Mouse (Mus musculus) heart, embryonic 11.5 days (tissue): Measurements from ENCODE around the gene Irf8. TPM values are rescaled to one million over a fixed set of nuclear protein-coding genes. Genes with fewer than 3 reads are reported as not detected.

Source experiments
- ATAC-seq: fragments of 200-750 bp; cut with Nextera tagmentation; replicated peaks from 2 replicates; pipeline ENCODE4 v1.8.0; 2017; ENCODE audit warnings: moderate library complexity; ENCODE audit not compliant: insufficient number of reproducible peaks, low FRiP score, low TSS enrichment
- H3K27ac ChIP-seq: fragments of 300-500 bp; sonication (generic); 2 replicates; pipeline ENCODE4 v1.5.1; 2014; ENCODE audit warnings: mild to moderate bottlenecking, low read depth, low read length
- H3K27me3 ChIP-seq: fragments of 300-500 bp; sonication (generic); 2 replicates; pipeline ENCODE4 v1.6.1; 2014; ENCODE audit warnings: mild to moderate bottlenecking, low read length, mixed read lengths; ENCODE audit not compliant: control insufficient read depth, insufficient read depth
- H3K36me3 ChIP-seq: fragments of 300-500 bp; sonication (generic); 2 replicates; pipeline ENCODE4 v1.6.1; 2014; ENCODE audit warnings: mild to moderate bottlenecking, low read length, moderate library complexity, mixed read lengths; ENCODE audit not compliant: control insufficient read depth, insufficient read depth
- H3K4me1 ChIP-seq: fragments of 300-500 bp; sonication (generic); 2 replicates; pipeline ENCODE4 v1.6.1; 2014; ENCODE audit warnings: low read length; ENCODE audit not compliant: control insufficient read depth, insufficient read depth
- H3K4me2 ChIP-seq: fragments of 300-500 bp; sonication (generic); 2 replicates; pipeline ENCODE4 v1.6.1; 2014; ENCODE audit warnings: mild to moderate bottlenecking, moderate library complexity
- H3K4me3 ChIP-seq: fragments of 300-500 bp; sonication (generic); 2 replicates; pipeline ENCODE4 v1.5.1; 2014; ENCODE audit warnings: low read depth, low read length
- H3K9ac ChIP-seq: fragments of 300-500 bp; sonication (generic); 2 replicates; pipeline ENCODE4 v1.6.1; 2014; ENCODE audit warnings: mild to moderate bottlenecking, low read depth, low read length, moderate library complexity
- H3K9me3 ChIP-seq: fragments of 300-500 bp; sonication (generic); replicated peaks from 2 replicates; pipeline ENCODE4 v1.6.1; 2016; ENCODE audit warnings: low read length; ENCODE audit not compliant: control insufficient read depth
- WGBS: fragments of 180-500 bp; shearing (Covaris S2); extraction: QIAGEN DNeasy Blood & Tissue Kit; methylation state at CpG from one replicate; pipeline ENCODE4 v1.1.7; 2014; ENCODE audit not compliant: insufficient replicate concordance; 5-methylcytosine and 5-hydroxymethylcytosine counted together
- polyA plus RNA-seq: library from polyadenylated mRNA; unstranded; fragments of >200 nt; fragmentation: Nextera tagmentation; extraction: Ambion mirVana; gene quantifications from 2 replicates; pipeline ENCODE4 v1.2.1, GENCODE M21; 2014

The Irf8 gene
- polyA plus RNA-seq, 1 experiment from 2014 or later = 3.2 TPM

- WGBS = 85% methylated on average over 17 of the region's 17 CpGs
- no peaks in the 10 kb centered on the region for H3K36me3 ChIP-seq
- peaks cover 9% of the 10 kb centered on the region for H3K4me1 ChIP-seq
- H3K4me2 ChIP-seq = no peak overlapping the region
- no peak overlapping the region for H3K27ac ChIP-seq
- no peaks in the 10 kb centered on the region for H3K9me3 ChIP-seq
- no peak overlapping the region for H3K9ac ChIP-seq
- H3K4me3 ChIP-seq = no peak overlapping the region
- ATAC-seq = no peak
- H3K27me3 ChIP-seq = peaks cover 24% of the 10 kb centered on the region
Observed at GRCm38 (mm10) chr8:120741001-120741400, 4.8 kb downstream of the Irf8 start.

- H3K36me3 ChIP-seq = no peaks in the 10 kb centered on the region
- H3K9ac ChIP-seq = no peak overlapping the region
- no peak overlapping the region for H3K4me2 ChIP-seq
- peaks cover 9% of the 10 kb centered on the region for H3K4me1 ChIP-seq
- H3K4me3 ChIP-seq = no peak overlapping the region
- H3K27ac ChIP-seq = no peak overlapping the region
- 83% methylated on average over 15 of the region's 15 CpGs for WGBS
- no peaks in the 10 kb centered on the region for H3K9me3 ChIP-seq
- no peak for ATAC-seq
- peaks cover 26% of the 10 kb centered on the region for H3K27me3 ChIP-seq
Observed at GRCm38 (mm10) chr8:120741815-120742530, 5.8 kb downstream of the Irf8 start.

GRCm38 (mm10) chr8:120743149-120743897, 7.2 kb downstream of the Irf8 start:
- Histone ChIP-seq H3K4me1 (peaks cover 9% of the 10 kb centered on the region), H3K9ac (no peak overlapping the region), H3K36me3 (no peaks in the 10 kb centered on the region), H3K27ac (no peak overlapping the region), H3K4me3 (no peak overlapping the region), H3K27me3 (peaks cover 14% of the 10 kb centered on the region), H3K9me3 (no peaks in the 10 kb centered on the region), H3K4me2 (no peak overlapping the region)
- no peak for ATAC-seq
- 69% methylated on average over 12 of the region's 12 CpGs for WGBS

- Histone ChIP-seq H3K36me3 (no peaks in the 10 kb centered on the region), H3K9me3 (no peaks in the 10 kb centered on the region), H3K27me3 (peaks cover 12% of the 10 kb centered on the region; the same call in 1 of the 2 replicates), H3K4me2 (no peak overlapping the region), H3K4me3 (no peak overlapping the region), H3K4me1 (peaks cover 9% of the 10 kb centered on the region), H3K9ac (no peak overlapping the region), H3K27ac (no peak overlapping the region)
- 28% methylated on average over 4 of the region's 4 CpGs for WGBS
- ATAC-seq = no peak
Observed at GRCm38 (mm10) chr8:120743898-120744290, 7.7 kb downstream of the Irf8 start.

- no peak for ATAC-seq
- no peak overlapping the region for H3K27ac ChIP-seq
- no peaks in the 10 kb centered on the region for H3K36me3 ChIP-seq
- WGBS = 67% methylated on average over 5 of the region's 5 CpGs
- no peak overlapping the region for H3K4me3 ChIP-seq
- H3K4me1 ChIP-seq = peaks cover 9% of the 10 kb centered on the region
- H3K27me3 ChIP-seq = peaks cover 10% of the 10 kb centered on the region; the same call in 1 of the 2 replicates
- no peaks in the 10 kb centered on the region for H3K9me3 ChIP-seq
- no peak overlapping the region for H3K4me2 ChIP-seq
- no peak overlapping the region for H3K9ac ChIP-seq
Observed at GRCm38 (mm10) chr8:120744448-120744847, 8.3 kb downstream of the Irf8 start.

- no peak overlapping the region for H3K4me3 ChIP-seq
- H3K9me3 ChIP-seq = no peaks in the 10 kb centered on the region
- ATAC-seq = no peak
- H3K36me3 ChIP-seq = no peaks in the 10 kb centered on the region
- H3K4me2 ChIP-seq = no peak overlapping the region
- 68% methylated on average over 7 of the region's 7 CpGs for WGBS
- no peak overlapping the region for H3K27ac ChIP-seq
- peaks cover 9% of the 10 kb centered on the region for H3K4me1 ChIP-seq
- H3K27me3 ChIP-seq = peaks cover 10% of the 10 kb centered on the region; the same call in 1 of the 2 replicates
- H3K9ac ChIP-seq = no peak overlapping the region
Observed at GRCm38 (mm10) chr8:120745226-120745625, 9.1 kb downstream of the Irf8 start.

GRCm38 (mm10) chr8:120746007-120746701, 10.0 kb downstream of the Irf8 start:
- no peaks in the 10 kb centered on the region for H3K9me3 ChIP-seq
- peaks cover 9% of the 10 kb centered on the region for H3K4me1 ChIP-seq
- H3K9ac ChIP-seq = no peak overlapping the region
- no peaks in the 10 kb centered on the region for H3K36me3 ChIP-seq
- ATAC-seq = no peak
- no peak overlapping the region for H3K4me3 ChIP-seq
- WGBS = 76% methylated on average over 18 of the region's 18 CpGs
- no peak overlapping the region for H3K27ac ChIP-seq
- H3K27me3 ChIP-seq = 0 out of 2 replicates have a peak, but pooled peaks cover 7% of the 10 kb centered on the region
- no peak overlapping the region for H3K4me2 ChIP-seq

GRCm38 (mm10) chr8:120747286-120747685, 11.1 kb downstream of the Irf8 start:
- no peak for ATAC-seq
- 78% methylated on average over 7 of the region's 7 CpGs for WGBS

More at GRCm38 (mm10) chr8:120747286-120747685, 11.1 kb downstream of the Irf8 start:
- Histone ChIP-seq H3K9me3 (no peaks in the 10 kb centered on the region), H3K9ac (no peak overlapping the region), H3K36me3 (no peaks in the 10 kb centered on the region), H3K27me3 (0 out of 2 replicates have a peak, but pooled peaks cover 7% of the 10 kb centered on the region), H3K4me3 (no peak overlapping the region), H3K4me2 (no peak overlapping the region), H3K4me1 (peaks cover 18% of the 10 kb centered on the region), H3K27ac (no peak overlapping the region)
